Mouse (Mus musculus) heart, adult 2 months (tissue): ENCODE measurements around the gene Drc3.

Experiments
- CTCF ChIP-seq: fragments of 200-600 bp; IDR thresholded peaks from 2 replicates; pipeline ENCODE4 v1.8.1; 2022; ENCODE audit warnings: antibody characterized with exemption, mild to moderate bottlenecking, moderate library complexity
- EP300 ChIP-seq: fragments of 200-500 bp; IDR thresholded peaks from 2 replicates; pipeline ENCODE4 v1.6.1; 2011; ENCODE audit warnings: low read depth, low read length, control low read depth; ENCODE audit not compliant: insufficient read depth
- POLR2A ChIP-seq: fragments of 200-500 bp; IDR thresholded peaks from 2 replicates; pipeline ENCODE4 v1.6.1; 2011; ENCODE audit warnings: mild to moderate bottlenecking, low read depth, low read length, control low read depth; ENCODE audit not compliant: insufficient read depth

- TF ChIP-seq POLR2A: no peak
- no peak for TF ChIP-seq CTCF
- no peak for TF ChIP-seq EP300
Observed at GRCm38 (mm10) chr11:60417717-60418472, 64.8 kb downstream of the Drc3 start, which contains the start of gene Atpaf2.
